Mouse (Mus musculus): Measurements from ENCODE around the gene Srd5a3.

Gene Srd5a3

GRCm38 (mm10) chr5:76139808-76140729 is at the start of gene Srd5a3:
Srd5a3 (plus strand) TSS chr5:76140271.
- ChIA-PET POLR2A (interaction anchor here (0.5 to 1.8 kb wide), 37 partner anchors 10 to 811 kb away, joined by 3 to 16 read pairs (median 4); partner anchors contain the start of genes Tmem165 (in 3 of the 4), Kit (in 2 of the 4), Paics (in 1 of the 4) and Ppat (in 1 of the 4)), CTCF (interaction anchor here (0.6 to 1.4 kb wide), 7 partner anchors 21 to 985 kb away, joined by 3 to 6 read pairs (median 3); partner anchors contain the start of gene Tmem165 (in 1 of the 4))

- CTCF ChIA-PET: interaction anchor here in 1 of 4 experiments (1.4 kb wide), 1 partner anchor 233 kb away, joined by 3 read pairs; no protein-coding TSS in a partner anchor
- POLR2A ChIA-PET: interaction anchor here in 1 of 4 experiments (0.7 kb wide), 1 partner anchor 28 kb away, joined by 4 read pairs; no protein-coding TSS in a partner anchor
These were observed 36.3 kb upstream of the Srd5a3 start for GRCm38 (mm10) chr5:76103809-76104208.

- CTCF ChIA-PET: interaction anchor here in 2 of 4 experiments (0.6 to 1.1 kb wide), 3 partner anchors 232 to 780 kb away, joined by 3 to 4 read pairs (median 3); no protein-coding TSS in a partner anchor
- POLR2A ChIA-PET: interaction anchor here in 1 of 4 experiments (0.6 kb wide), 1 partner anchor 74 kb away, joined by 3 read pairs; no protein-coding TSS in a partner anchor
These were observed 32.8 kb upstream of the Srd5a3 start for GRCm38 (mm10) chr5:76107306-76107705.

- POLR2A ChIA-PET: no interaction called here
- CTCF ChIA-PET: no interaction called here
These were observed 31.6 kb upstream of the Srd5a3 start for GRCm38 (mm10) chr5:76108496-76108895.

GRCm38 (mm10) chr5:76111173-76111572 is 28.9 kb upstream of the Srd5a3 start:
- ChIA-PET CTCF (interaction anchor here in 2 of 4 experiments (0.7 to 1.2 kb wide), 3 partner anchors 71 to 457 kb away, joined by 3 to 6 read pairs (median 3); no protein-coding TSS in a partner anchor), POLR2A (interaction anchor here in 1 of 4 experiments (1.2 kb wide), 1 partner anchor 239 kb away, joined by 3 read pairs; no protein-coding TSS in a partner anchor)

- POLR2A ChIA-PET: no interaction called here
- CTCF ChIA-PET: no interaction called here
These were observed 28.1 kb upstream of the Srd5a3 start for GRCm38 (mm10) chr5:76112016-76112415.

- CTCF ChIA-PET: interaction anchor here in 1 of 4 experiments (6.3 kb wide), 1 partner anchor 244 kb away, joined by 31 read pairs; no protein-coding TSS in a partner anchor
- POLR2A ChIA-PET: interaction anchor here in 1 of 4 experiments (0.6 kb wide), 2 partner anchors 65 to 304 kb away, joined by 3 to 7 read pairs; no protein-coding TSS in a partner anchor
These were observed 24.5 kb upstream of the Srd5a3 start for GRCm38 (mm10) chr5:76115436-76116041.

- ChIA-PET POLR2A (no interaction called here), CTCF (interaction anchor here in 3 of 4 experiments (0.6 to 6.3 kb wide), 5 partner anchors 247 to 780 kb away, joined by 3 to 31 read pairs (median 4); no protein-coding TSS in a partner anchor)
These were observed 21.6 kb upstream of the Srd5a3 start for GRCm38 (mm10) chr5:76118441-76118840.

- CTCF ChIA-PET: interaction anchor here in 1 of 4 experiments (2.5 kb wide), 1 partner anchor 250 kb away, joined by 16 read pairs; no protein-coding TSS in a partner anchor
- POLR2A ChIA-PET: no interaction called here
These were observed 19.4 kb upstream of the Srd5a3 start for GRCm38 (mm10) chr5:76120634-76121033.

- ChIA-PET CTCF (interaction anchor here in 1 of 4 experiments (1.5 kb wide), 1 partner anchor 257 kb away, joined by 6 read pairs; no protein-coding TSS in a partner anchor), POLR2A (interaction anchor here in 3 of 4 experiments (0.7 to 1.5 kb wide), 4 partner anchors 12 to 176 kb away, joined by 3 to 5 read pairs (median 3); partner anchors contain the start of gene Srd5a3 (in 2 of the 3))
These were observed 12.3 kb upstream of the Srd5a3 start for GRCm38 (mm10) chr5:76127584-76128316.

GRCm38 (mm10) chr5:76130292-76130691 is 9.8 kb upstream of the Srd5a3 start:
- ChIA-PET CTCF (interaction anchor here in 2 of 4 experiments (0.6 to 1.6 kb wide), 2 partner anchors 25 to 259 kb away, joined by 3 read pairs; no protein-coding TSS in a partner anchor), POLR2A (interaction anchor here in 1 of 4 experiments (0.9 kb wide), 1 partner anchor 10 kb away, joined by 3 read pairs; the partner anchor contains the start of gene Srd5a3)

- POLR2A ChIA-PET: interaction anchor here in 2 of 4 experiments (0.6 to 0.7 kb wide), 2 partner anchors 123 to 745 kb away, joined by 3 read pairs; no protein-coding TSS in a partner anchor
- CTCF ChIA-PET: interaction anchor here in 1 of 4 experiments (1.3 kb wide), 1 partner anchor 261 kb away, joined by 5 read pairs; no protein-coding TSS in a partner anchor
These were observed 8.1 kb upstream of the Srd5a3 start for GRCm38 (mm10) chr5:76131990-76132389.

GRCm38 (mm10) chr5:76135644-76136043 is 4.4 kb upstream of the Srd5a3 start:
- ChIA-PET POLR2A (interaction anchor here in 1 of 4 experiments (1.1 to 1.7 kb wide), 2 partner anchors 11 to 49 kb away, joined by 3 to 7 read pairs; partner anchors contain the start of gene Tmem165), CTCF (no interaction called here)

GRCm38 (mm10) chr5:76136271-76136670 is 3.8 kb upstream of the Srd5a3 start:
- ChIA-PET POLR2A (interaction anchor here in 1 of 4 experiments (1.1 to 1.7 kb wide), 2 partner anchors 10 to 48 kb away, joined by 3 to 7 read pairs; partner anchors contain the start of gene Tmem165), CTCF (interaction anchor here in 1 of 4 experiments (0.6 kb wide), 1 partner anchor 928 kb away, joined by 6 read pairs; no protein-coding TSS in a partner anchor)

GRCm38 (mm10) chr5:76137586-76137985 is 2.5 kb upstream of the Srd5a3 start:
- ChIA-PET CTCF (no interaction called here), POLR2A (no interaction called here)

- CTCF ChIA-PET: no interaction called here
- POLR2A ChIA-PET: no interaction called here
These were observed 2.0 kb upstream of the Srd5a3 start for GRCm38 (mm10) chr5:76138071-76138470.

- CTCF ChIA-PET: no interaction called here
These were observed 1.6 kb upstream of the Srd5a3 start for GRCm38 (mm10) chr5:76138512-76138911.

More at GRCm38 (mm10) chr5:76138512-76138911, 1.6 kb upstream of the Srd5a3 start:
- POLR2A ChIA-PET: no interaction called here

Data from embryonic stem cell, embryonic (primary cell).